Mouse (Mus musculus) forebrain, embryonic 12.5 days (tissue): ENCODE results near the gene Krt71. TPM values are rescaled to one million over a fixed set of nuclear protein-coding genes. Genes with fewer than 3 reads are reported as not detected.
"Not testable (repeated sequence)": the region's sequence is repeated elsewhere in the genome, so short reads cannot be mapped to it uniquely, and the experiment has no call there.

Experiments used
- ATAC-seq: fragments of 200-750 bp; cut with Nextera tagmentation; 2 replicates; pipeline ENCODE4 v1.8.0; 2017; ENCODE audit warnings: moderate TSS enrichment; ENCODE audit not compliant: low FRiP score
- H3K27ac ChIP-seq: fragments of 300-500 bp; sonication (generic); 2 replicates; pipeline ENCODE4 v1.5.1; 2016; ENCODE audit warnings: mild to moderate bottlenecking
- H3K27me3 ChIP-seq: fragments of 300-500 bp; sonication (generic); 2 replicates; pipeline ENCODE4 v1.6.1; 2016; ENCODE audit warnings: mild to moderate bottlenecking
- H3K36me3 ChIP-seq: fragments of 300-500 bp; sonication (generic); replicated peaks from 2 replicates; pipeline ENCODE4 v1.6.1; 2016; ENCODE audit warnings: mild to moderate bottlenecking
- H3K4me1 ChIP-seq: fragments of 300-500 bp; sonication (generic); 2 replicates; pipeline ENCODE4 v1.6.1; 2016
- H3K4me2 ChIP-seq: fragments of 300-500 bp; sonication (generic); 2 replicates; pipeline ENCODE4 v1.6.1; 2016; ENCODE audit warnings: mild to moderate bottlenecking, moderate library complexity
- H3K4me3 ChIP-seq: fragments of 300-500 bp; sonication (generic); replicated peaks from 2 replicates; pipeline ENCODE4 v1.5.1; 2016; ENCODE audit warnings: mild to moderate bottlenecking
- H3K9ac ChIP-seq: fragments of 300-500 bp; sonication (generic); 2 replicates; pipeline ENCODE4 v1.6.1; 2016; ENCODE audit warnings: mild to moderate bottlenecking
- H3K9me3 ChIP-seq: fragments of 300-500 bp; sonication (generic); 2 replicates; pipeline ENCODE4 v1.6.1; 2016
- WGBS: fragments of 180-500 bp; shearing (Covaris S2); methylation state at CpG from one replicate; pipeline ENCODE4 v1.1.7; 2016; 5-methylcytosine and 5-hydroxymethylcytosine counted together
- polyA plus RNA-seq: library from polyadenylated mRNA; unstranded; fragments of >200 nt; fragmentation: Nextera tagmentation; extraction: Ambion mirVana; gene quantifications from 2 replicates; pipeline ENCODE4 v1.2.1, GENCODE M21; 2016

The Krt71 gene
- polyA plus RNA-seq, 1 experiment from 2014 or later, result not detected

DNA sequence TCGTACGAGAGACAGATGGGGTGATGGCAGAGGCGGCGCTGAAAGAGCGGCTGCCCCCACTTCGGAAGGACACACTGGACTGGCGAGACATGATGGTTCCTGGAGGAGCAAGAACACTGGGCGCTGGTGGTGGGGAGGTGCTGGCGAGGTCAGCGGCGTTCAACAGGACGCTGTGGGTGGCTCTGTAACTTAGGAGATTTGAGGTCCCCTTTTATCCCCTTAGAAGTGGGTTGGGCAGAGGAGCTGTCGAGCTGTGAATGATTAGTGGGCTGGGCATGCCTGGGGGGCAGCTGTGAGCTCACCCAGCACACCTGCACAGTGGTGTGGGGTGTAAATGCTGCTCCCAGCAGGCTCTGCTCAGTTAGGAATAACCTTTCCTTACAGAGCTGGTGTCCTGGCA lies 30.2 kb downstream of the Krt71 start, which contains the start of gene Krt5:
Krt5 (minus strand) TSS at position 179 of the 400 bp plus-strand sequence.
- H3K27me3 ChIP-seq, result no peaks in the 10 kb centered on the region
- no peak within 1 kb of the TSS for H3K4me2 ChIP-seq
- no peaks in the 10 kb centered on the region for H3K4me1 ChIP-seq
- no peak for ATAC-seq
- no peaks in the 10 kb centered on the region for H3K36me3 ChIP-seq
- no peaks in the 10 kb centered on the region for H3K9me3 ChIP-seq
- no peak within 1 kb of the TSS for H3K9ac ChIP-seq
- WGBS, result 79% methylated on average over 13 of the region's 13 CpGs
- no peak within 1 kb of the TSS for H3K4me3 ChIP-seq
- H3K27ac ChIP-seq, result no peak within 1 kb of the TSS

DNA sequence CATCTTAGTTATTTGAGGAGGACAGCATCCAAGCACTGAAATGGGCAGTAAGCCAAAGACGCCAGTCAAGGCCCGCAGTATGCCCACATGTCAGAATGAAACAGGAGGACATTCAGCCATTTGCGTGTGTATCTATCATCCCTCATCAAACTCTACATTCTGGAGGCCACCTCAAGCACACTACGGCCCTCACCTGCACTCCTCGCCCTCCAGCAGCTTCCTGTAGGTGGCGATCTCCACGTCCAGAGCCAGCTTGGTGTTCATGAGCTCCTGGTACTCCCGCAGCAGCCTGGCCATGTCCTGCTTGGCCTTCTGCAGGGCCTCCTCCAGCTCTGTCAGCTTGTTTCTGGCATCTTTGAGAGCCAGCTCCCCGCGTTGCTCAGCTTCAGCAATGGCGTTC lies 34.2 kb downstream of the Krt71 start:
- H3K9ac ChIP-seq, result no peak overlapping the region
- no peak overlapping the region for H3K27ac ChIP-seq
- H3K9me3 ChIP-seq, result no peaks in the 10 kb centered on the region
- H3K4me1 ChIP-seq, result no peaks in the 10 kb centered on the region
- WGBS, result 72% methylated on average over 11 of the region's 11 CpGs
- no peak overlapping the region for H3K4me2 ChIP-seq
- ATAC-seq, result no peak
- no peaks in the 10 kb centered on the region for H3K27me3 ChIP-seq
- H3K4me3 ChIP-seq, result no peak overlapping the region
- H3K36me3 ChIP-seq, result no peaks in the 10 kb centered on the region

DNA sequence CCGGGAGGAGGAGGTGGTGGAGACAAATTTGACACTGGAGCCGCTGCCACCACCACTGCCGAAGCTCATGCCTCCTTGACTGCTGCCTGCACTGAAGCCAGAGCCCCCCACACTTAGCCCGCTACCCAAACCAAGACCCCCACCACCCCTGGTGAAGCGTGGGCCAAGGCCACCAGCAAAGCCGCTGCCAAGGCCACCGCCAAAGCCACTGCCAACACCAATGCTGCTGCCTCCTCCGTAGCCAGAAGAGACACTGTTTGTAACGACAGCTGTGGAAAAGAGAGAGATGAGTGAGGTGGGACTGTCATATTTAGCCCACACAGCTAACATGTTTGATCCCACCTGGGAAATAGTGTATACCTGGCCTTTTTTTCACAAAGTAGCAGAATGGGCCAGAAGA lies 35.5 kb downstream of the Krt71 start:
- Histone ChIP-seq H3K4me2 (no peak overlapping the region), H3K9ac (no peak overlapping the region), H3K27ac (no peak overlapping the region), H3K27me3 (no peaks in the 10 kb centered on the region), H3K4me3 (no peak overlapping the region), H3K36me3 (no peaks in the 10 kb centered on the region), H3K4me1 (no peaks in the 10 kb centered on the region), H3K9me3 (no peaks in the 10 kb centered on the region)
- 89% methylated on average over 9 of the region's 9 CpGs for WGBS
- ATAC-seq, result no peak

DNA sequence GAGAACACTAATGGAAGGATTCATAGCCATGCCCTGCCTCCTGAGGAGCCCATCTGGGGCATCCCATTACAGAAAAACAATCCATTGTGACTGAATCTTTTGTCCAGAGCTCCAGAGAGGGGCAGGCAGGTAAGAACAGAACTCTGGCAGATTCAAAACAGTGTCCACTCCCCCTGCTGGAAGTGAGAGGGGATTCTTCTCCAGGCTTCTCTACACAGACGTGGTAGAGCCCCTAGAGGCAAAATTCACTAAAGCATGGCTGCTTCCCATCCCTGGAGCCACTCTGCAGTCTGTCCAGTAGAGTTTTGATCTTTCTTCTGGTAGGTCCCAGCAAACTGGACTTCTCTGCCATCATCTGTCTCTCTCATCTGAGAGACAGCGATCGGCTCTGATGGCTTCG lies 38.8 kb downstream of the Krt71 start:
- Histone ChIP-seq H3K4me3 (no peak overlapping the region), H3K27me3 (no peaks in the 10 kb centered on the region), H3K4me1 (no peaks in the 10 kb centered on the region), H3K9me3 (no peaks in the 10 kb centered on the region), H3K27ac (no peak overlapping the region), H3K4me2 (no peak overlapping the region), H3K36me3 (no peaks in the 10 kb centered on the region), H3K9ac (no peak overlapping the region)
- ATAC-seq, result no peak
- WGBS, result 72% methylated on average over 4 of the region's 4 CpGs

DNA sequence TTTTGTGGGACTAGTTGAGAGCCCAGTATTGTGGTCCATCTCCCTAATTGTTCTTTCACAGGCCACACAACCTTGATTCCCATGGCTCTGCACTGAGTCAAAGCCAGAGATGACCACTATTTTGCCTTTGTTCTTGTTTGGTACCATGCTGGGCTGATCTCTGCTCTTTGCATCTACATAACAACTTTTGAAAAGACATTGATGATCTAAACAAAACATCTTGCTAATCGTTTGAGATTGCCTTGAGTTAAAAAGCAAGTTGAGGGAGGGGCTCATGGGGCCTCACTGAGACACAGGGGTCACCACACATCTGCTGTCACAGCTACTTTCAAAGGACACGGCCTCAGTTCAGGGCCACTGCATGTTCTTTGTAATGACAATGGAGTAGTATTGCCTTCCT lies 40.5 kb downstream of the Krt71 start:
- Histone ChIP-seq H3K9me3 (no peaks in the 10 kb centered on the region), H3K27me3 (no peaks in the 10 kb centered on the region), H3K4me3 (no peak overlapping the region), H3K36me3 (no peaks in the 10 kb centered on the region), H3K4me2 (no peak overlapping the region), H3K9ac (no peak overlapping the region), H3K4me1 (no peaks in the 10 kb centered on the region), H3K27ac (no peak overlapping the region)
- 14% methylated on average over 2 of the region's 2 CpGs for WGBS
- no peak for ATAC-seq

DNA sequence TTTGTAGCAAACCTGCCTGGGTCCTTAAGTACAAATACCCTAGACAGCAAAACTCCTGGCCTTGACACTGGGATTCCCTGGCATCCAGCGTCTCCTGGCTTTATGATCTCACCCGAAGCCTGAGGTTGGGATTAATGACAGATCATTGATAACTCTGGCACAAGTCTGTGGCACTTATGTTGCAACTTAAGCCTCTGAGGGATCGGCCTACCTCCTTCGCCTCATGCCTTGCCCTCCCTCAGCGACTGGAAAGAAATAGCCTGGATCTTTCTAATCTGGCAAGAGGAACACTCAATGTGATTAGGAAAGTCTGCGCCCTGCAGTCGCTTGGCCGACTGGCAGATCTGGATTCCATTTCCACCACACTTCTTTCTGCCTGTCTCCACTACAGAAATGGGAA lies 43.0 kb downstream of the Krt71 start:
- no peak overlapping the region for H3K4me2 ChIP-seq
- no peaks in the 10 kb centered on the region for H3K36me3 ChIP-seq
- WGBS, result 74% methylated on average over 8 of the region's 8 CpGs
- H3K4me1 ChIP-seq, result no peaks in the 10 kb centered on the region
- no peak overlapping the region for H3K4me3 ChIP-seq
- H3K27me3 ChIP-seq, result no peaks in the 10 kb centered on the region
- no peak for ATAC-seq
- H3K9ac ChIP-seq, result no peak overlapping the region
- H3K27ac ChIP-seq, result no peak overlapping the region
- no peaks in the 10 kb centered on the region for H3K9me3 ChIP-seq

DNA sequence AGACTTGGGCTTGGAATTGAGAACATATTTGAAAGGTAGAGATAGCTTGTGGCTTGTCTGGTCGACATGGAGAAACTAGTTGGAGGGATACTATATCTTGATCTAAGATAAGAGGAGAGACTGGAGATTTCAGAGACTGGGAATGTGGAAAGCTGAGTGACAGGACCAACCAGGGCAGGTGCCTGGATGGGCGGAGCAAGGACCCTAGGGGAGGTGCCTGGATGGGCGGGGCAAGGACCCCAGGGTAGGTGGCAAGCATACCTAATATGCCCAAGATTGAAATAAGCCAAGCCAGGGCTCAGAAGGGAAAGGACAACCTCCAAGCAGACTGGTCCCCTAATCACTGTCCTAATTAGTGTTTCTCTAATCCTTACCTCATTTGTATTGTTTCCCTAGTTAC lies 43.7 kb downstream of the Krt71 start:
- no peak for ATAC-seq
- Histone ChIP-seq H3K36me3 (no peaks in the 10 kb centered on the region), H3K9me3 (no peaks in the 10 kb centered on the region), H3K4me3 (no peak overlapping the region), H3K9ac (no peak overlapping the region), H3K4me1 (no peaks in the 10 kb centered on the region), H3K4me2 (no peak overlapping the region), H3K27me3 (no peaks in the 10 kb centered on the region), H3K27ac (no peak overlapping the region)
- whole genome bisulfite sequencing, result 61% methylated on average over 3 of the region's 3 CpGs

DNA sequence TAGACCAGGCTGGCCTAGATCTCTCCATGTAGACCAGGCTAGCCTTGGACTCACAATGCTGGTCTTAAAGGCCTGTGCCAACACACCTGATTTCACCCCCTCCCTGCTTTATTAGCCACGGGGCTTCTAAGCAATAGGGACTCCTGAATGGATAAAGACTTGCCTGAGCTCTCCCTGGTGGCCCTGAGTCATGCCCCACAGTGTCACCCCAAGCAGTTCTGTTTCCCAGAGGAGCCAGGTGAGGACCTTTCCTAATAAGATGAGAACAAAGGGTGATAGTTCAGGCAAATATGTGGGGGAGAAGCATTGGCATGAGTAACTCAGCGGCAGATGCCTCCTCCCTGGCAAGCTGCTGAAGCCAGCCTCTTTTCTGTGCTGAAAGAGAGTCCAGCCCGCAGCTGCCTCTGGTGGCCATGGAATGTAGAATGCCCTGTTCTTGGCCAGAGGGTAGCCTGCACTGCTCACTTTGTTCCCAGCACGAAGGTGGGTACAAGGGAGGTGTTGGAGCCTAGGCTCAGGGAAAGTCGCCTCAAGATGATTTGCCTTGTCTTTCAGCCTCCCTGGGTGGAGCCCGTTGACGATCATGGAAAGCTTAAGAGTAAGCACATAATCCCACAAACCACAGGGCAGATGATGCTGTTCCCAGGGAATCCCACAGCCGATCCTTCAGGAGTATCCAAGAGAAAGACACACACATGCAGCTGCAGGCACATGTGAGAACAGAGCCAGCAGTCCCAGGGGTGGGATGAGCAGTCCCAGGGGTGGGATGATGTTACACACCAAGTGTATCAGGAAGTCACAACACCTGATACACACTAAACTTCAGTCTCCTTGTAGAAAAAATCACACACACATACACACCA lies 45.4 kb downstream of the Krt71 start:
- no peak overlapping the region for H3K27ac ChIP-seq
- H3K9me3 ChIP-seq, result no peaks in the 10 kb centered on the region
- no peaks in the 10 kb centered on the region for H3K4me1 ChIP-seq
- no peak for ATAC-seq
- WGBS, result 71% methylated on average over 8 of the region's 8 CpGs
- H3K4me2 ChIP-seq, result no peak overlapping the region
- no peak overlapping the region for H3K9ac ChIP-seq
- no peaks in the 10 kb centered on the region for H3K36me3 ChIP-seq
- no peaks in the 10 kb centered on the region for H3K27me3 ChIP-seq
- no peak overlapping the region for H3K4me3 ChIP-seq

DNA sequence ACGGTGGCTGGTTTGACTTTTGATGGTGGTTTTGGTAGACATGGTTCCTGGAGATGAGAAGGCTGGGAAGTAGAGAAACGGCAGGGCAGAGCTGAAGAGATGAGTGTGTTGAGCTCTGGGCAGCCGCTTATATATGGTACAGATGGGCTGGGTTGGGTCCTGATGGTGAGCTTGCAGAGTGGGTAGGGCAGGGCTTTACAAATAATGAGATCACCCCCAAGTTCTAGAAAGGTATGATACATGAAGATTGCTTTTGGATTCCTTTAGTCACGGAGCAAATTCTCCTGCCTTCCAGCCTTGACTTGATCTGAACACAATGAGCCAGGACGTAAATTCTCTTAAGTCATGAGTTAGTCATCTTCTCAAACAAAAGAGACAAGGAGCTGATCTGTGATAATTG lies 48.7 kb downstream of the Krt71 start, which contains the start of gene Krt6a:
Krt6a (minus strand) TSS at position 101 of the 400 bp plus-strand sequence.
- no peaks in the 10 kb centered on the region for H3K27me3 ChIP-seq
- H3K27ac ChIP-seq, result no peak within 1 kb of the TSS
- H3K4me3 ChIP-seq, result no peak within 1 kb of the TSS
- H3K9me3 ChIP-seq, result no peaks in the 10 kb centered on the region
- no peaks in the 10 kb centered on the region for H3K4me1 ChIP-seq
- no peak within 1 kb of the TSS for H3K4me2 ChIP-seq
- no peak within 1 kb of the TSS for H3K9ac ChIP-seq
- H3K36me3 ChIP-seq, result no peaks in the 10 kb centered on the region
- ATAC-seq, result no peak
- 90% methylated on average over 5 of the region's 5 CpGs for WGBS

DNA sequence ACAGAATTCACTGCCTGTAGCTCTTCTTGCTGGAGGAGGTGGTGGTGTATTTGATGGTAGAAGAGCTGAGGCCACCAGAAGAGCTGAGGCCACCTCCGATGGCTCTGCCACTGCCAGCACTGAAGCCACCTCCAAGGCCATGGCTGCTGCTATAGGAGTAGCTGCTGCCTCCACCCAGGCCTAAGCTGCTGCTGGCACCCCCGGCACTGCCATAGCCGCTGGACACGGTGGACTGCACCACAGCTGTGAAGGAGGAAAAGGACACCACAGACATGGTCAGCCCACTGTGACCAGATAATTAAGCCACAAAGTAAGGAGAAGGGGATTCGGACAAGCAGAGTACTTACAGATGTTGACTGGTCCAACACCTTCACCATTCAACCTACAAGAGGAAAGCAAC lies 52.4 kb downstream of the Krt71 start:
- H3K4me2 ChIP-seq, H3K36me3 ChIP-seq, H3K4me1 ChIP-seq, H3K4me3 ChIP-seq, H3K9me3 ChIP-seq, H3K9ac ChIP-seq, H3K27ac ChIP-seq, ATAC-seq, H3K27me3 ChIP-seq: not testable (repeated sequence)
- WGBS, result 92% methylated on average over 5 of the region's 5 CpGs

DNA sequence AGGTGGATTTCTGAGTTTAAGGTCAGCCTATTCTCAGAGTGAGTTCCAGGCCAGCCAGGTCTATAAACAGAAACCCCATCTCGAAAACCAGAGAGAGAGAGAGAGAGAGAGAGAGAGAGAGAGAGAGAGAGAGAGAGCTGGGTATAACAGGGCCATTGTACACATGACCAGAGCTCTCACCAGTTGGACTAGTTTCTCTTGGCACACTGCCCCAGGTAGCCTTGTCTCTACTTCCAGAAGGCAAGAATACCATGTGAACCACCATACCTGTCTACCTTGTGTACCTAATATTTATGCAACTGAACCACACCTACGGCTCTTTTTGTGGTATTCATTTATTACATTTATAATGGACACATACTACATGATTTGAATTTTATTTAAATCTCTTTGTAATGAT lies 54.7 kb downstream of the Krt71 start:
- H3K9ac ChIP-seq, result no peak overlapping the region
- H3K36me3 ChIP-seq, result no peaks in the 10 kb centered on the region
- 78% methylated on average over 2 of the region's 2 CpGs for WGBS
- no peak overlapping the region for H3K27ac ChIP-seq
- no peaks in the 10 kb centered on the region for H3K27me3 ChIP-seq
- no peak for ATAC-seq
- no peak overlapping the region for H3K4me3 ChIP-seq
- H3K9me3 ChIP-seq, result no peaks in the 10 kb centered on the region
- H3K4me2 ChIP-seq, result no peak overlapping the region
- H3K4me1 ChIP-seq, result no peaks in the 10 kb centered on the region
